11 mouse cellular contexts compared by ENCODE assay signal in genomic region chr17:45247142-45248137, GRCm38 (mm10).
DNase-seq lines count a peak whose midpoint lies in the region; ATAC-seq lines count a peak whose summit lies in the region.
"Had no signal": no experiment of that assay in that cellular context is flagged by ENCODE, and none has a peak within 500 bp of the region (broad histone marks: within the 10 kb centered on the region; RNA-seq: fewer than 3 reads in every experiment).

No protein-coding gene starts in this region.

- H3K4me2 ChIP-seq in heart, embryonic 12.5 days, result no peak overlapping the region
- peak overlapping the region; percentile 2 for H3K4me2 ChIP-seq in midbrain, embryonic 15.5 days
- H3K4me2 ChIP-seq: liver, embryonic 12.5 days had no signal

- H3K27ac ChIP-seq in heart, embryonic 12.5 days (ENCODE audit: poor library complexity, severe bottlenecking), result no peak overlapping the region
- H3K27ac ChIP-seq in midbrain, embryonic 15.5 days, result no peak overlapping the region
- H3K27ac ChIP-seq: layer of hippocampus, adult 2 months; liver, embryonic 12.5 days had no signal

- H3K36me3 ChIP-seq in heart, embryonic 12.5 days, result no peaks in the 10 kb centered on the region
- no peaks in the 10 kb centered on the region for H3K36me3 ChIP-seq in midbrain, embryonic 15.5 days (replicated peaks)
- H3K36me3 ChIP-seq: liver, embryonic 12.5 days had no signal

- no peak for ATAC-seq in CD4-positive, CD25-positive, alpha-beta regulatory T cell, adult 4 months
- ATAC-seq in heart, embryonic 12.5 days (ENCODE audit: insufficient number of reproducible peaks, low FRiP score), result no peak
- no peak; the same call in 1 of the 2 replicates for ATAC-seq in midbrain, embryonic 15.5 days (replicated peaks)
- ATAC-seq: liver, embryonic 12.5 days had no signal

- 0 out of 2 replicates have a peak, but pooled peaks cover 5% of the 10 kb centered on the region for H3K4me1 ChIP-seq in heart, embryonic 12.5 days (replicated peaks)
- no peaks in the 10 kb centered on the region for H3K4me1 ChIP-seq in midbrain, embryonic 15.5 days
- H3K4me1 ChIP-seq: liver, embryonic 12.5 days had no signal

- H3K4me3 ChIP-seq in heart, embryonic 12.5 days, result no peak overlapping the region
- no peak overlapping the region for H3K4me3 ChIP-seq in midbrain, embryonic 15.5 days
- H3K4me3 ChIP-seq: layer of hippocampus, adult 2 months; liver, embryonic 12.5 days had no signal

- intact Hi-C loops in heart, postnatal 36 days (cut with DNase I), result no loop called here

- peak; percentile 7 for DNase-seq in CD4-positive, CD25-positive, alpha-beta regulatory T cell, adult 2 months (ENCODE audit: low read depth, low spot score)
- peak; percentile 8 for DNase-seq in heart, postnatal 36 days
- DNase-seq in heart, postnatal 4 days, result peak; percentile 36
- DNase-seq in right cerebral cortex, adult 2 months (ENCODE audit: low spot score in 2 of 2), result no peak
- DNase-seq in Muller cell, postnatal 12 days (ENCODE audit: inconsistent ontology term), result no peak
- DNase-seq: kidney, adult 8-10 months had no signal

- H3K9me3 ChIP-seq in heart, embryonic 12.5 days (replicated peaks), result no peaks in the 10 kb centered on the region
- no peaks in the 10 kb centered on the region for H3K9me3 ChIP-seq in midbrain, embryonic 15.5 days
- H3K9me3 ChIP-seq: liver, embryonic 12.5 days had no signal

- WGBS in heart, embryonic 12.5 days, result 78% methylated on average over 29 of the region's 29 CpGs
- 39% methylated on average over 29 of the region's 29 CpGs for WGBS in midbrain, embryonic 15.5 days

- 0 out of 2 replicates have a peak, but pooled peaks cover 5% of the 10 kb centered on the region for H3K27me3 ChIP-seq in heart, embryonic 12.5 days (replicated peaks)
- H3K27me3 ChIP-seq in midbrain, embryonic 15.5 days (replicated peaks), result no peaks in the 10 kb centered on the region
- H3K27me3 ChIP-seq: liver, embryonic 12.5 days had no signal

- no peak overlapping the region for H3K9ac ChIP-seq in heart, embryonic 12.5 days
- no peak overlapping the region for H3K9ac ChIP-seq in midbrain, embryonic 15.5 days
- H3K9ac ChIP-seq: liver, embryonic 12.5 days had no signal

Comparison
In these comparisons a context has a peak if more than half of its experiments do, and no peak if none do; other contexts are left out.
1. DNase-seq: peak in CD4-positive, CD25-positive, alpha-beta regulatory T cell, adult 2 months (single experiment), heart, postnatal 36 days (2 of 2) and heart, postnatal 4 days (single experiment); none in right cerebral cortex, adult 2 months (0 of 2) and Muller cell, postnatal 12 days (single experiment).